Mouse (Mus musculus) duodenum, adult 2 months (tissue): ENCODE results near the gene Gins1. TPM values are rescaled to one million over a fixed set of nuclear protein-coding genes. Genes with fewer than 3 reads are reported as not detected.

Source experiments
- polyA plus RNA-seq: library from polyadenylated mRNA; depleted of rRNA; stranded (reverse); fragments of >200 nt; gene quantifications from 2 replicates; pipeline ENCODE4 v1.2.3, GENCODE M21; 2012; ENCODE audit warnings: low replicate concordance; rRNA removed

Gene Gins1
- 0.74 and 1.1 TPM in 2 replicates for polyA plus RNA-seq

DNA sequence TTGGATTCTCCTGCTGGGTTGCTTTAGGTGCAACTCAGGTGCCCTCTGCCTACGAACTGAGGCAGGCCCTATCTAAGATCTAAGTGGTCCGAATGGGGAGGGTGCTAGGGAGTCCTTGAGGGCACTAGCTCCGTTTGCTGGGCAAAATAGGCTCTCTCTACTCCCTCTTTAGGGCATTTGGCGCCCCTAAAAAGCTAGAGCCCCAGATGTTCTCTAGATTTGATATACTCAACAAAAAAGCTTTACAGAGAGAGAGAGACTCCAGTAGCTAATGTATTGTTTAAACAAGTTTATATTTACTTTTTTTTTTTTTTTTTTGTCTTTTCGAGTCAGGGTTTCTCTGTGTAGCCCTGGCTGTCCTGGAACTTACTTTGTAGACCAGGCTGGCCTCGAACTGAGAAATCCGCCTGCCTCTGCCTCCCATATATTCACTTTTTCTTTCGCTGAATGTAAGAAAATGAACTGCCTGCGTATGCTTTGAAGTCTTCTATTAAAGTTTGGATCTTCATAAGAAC lies at the start of gene Gins1:
TSS of gene Gins1 (plus strand) at position 465 of the 515 bp plus-strand sequence.

DNA sequence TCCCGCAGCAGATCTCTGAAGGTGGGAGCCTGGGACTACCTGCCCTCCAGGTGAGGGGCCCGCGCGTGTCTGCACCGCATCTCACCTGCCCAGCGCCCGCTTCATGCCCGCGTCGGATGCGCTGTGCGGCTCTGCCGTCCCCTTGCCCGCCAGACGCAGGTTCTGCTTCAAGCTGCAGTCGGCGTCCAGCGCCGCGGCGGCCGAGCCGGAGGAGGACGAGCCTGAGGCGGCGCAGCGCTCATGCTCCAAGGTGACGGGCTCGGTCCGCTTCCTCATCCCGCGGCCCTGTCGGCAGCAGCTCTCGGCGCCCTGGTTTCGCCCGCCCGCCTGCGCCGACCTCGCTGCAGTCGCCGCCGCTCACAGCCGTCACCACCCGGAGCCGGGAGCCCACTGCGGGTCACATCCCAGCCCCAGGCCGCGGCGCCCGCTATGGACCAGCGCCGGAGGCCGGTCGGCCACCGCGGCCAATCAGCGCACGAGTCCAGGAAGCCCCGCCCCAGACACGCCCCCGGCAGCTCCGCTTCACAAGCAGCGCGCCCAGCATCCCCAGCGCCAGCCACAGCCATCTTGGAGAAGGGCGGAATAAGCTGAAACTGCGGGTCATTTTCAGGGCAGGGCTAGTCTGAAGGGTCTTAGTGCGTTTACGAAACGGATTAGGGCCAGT lies 796 bp upstream of the Gins1 start, which contains the start of gene Abhd12:
TSS of gene Abhd12 (minus strand) at position 470 of the 664 bp plus-strand sequence.

Other genes starting within 250 kb of the Gins1 start
- gene Acss1, start 236.9 kb upstream of the Gins1 start, polyA plus RNA-seq = 75.3 and 174 TPM in 2 replicates
- not detected in 2 replicates for gene Vsx1, start 216.0 kb upstream of the Gins1 start, polyA plus RNA-seq
- gene Entpd6, start 156.4 kb upstream of the Gins1 start, polyA plus RNA-seq = 20.6 and 22.3 TPM in 2 replicates
- 15.2 and 21.1 TPM in 2 replicates for gene Pygb, start 118.7 kb upstream of the Gins1 start, polyA plus RNA-seq
- gene Abhd12, start 659 bp upstream of the Gins1 start, polyA plus RNA-seq = 37.9 and 106 TPM in 2 replicates
- gene Ninl, start 134.0 kb downstream of the Gins1 start, polyA plus RNA-seq = 0.20 and 1.1 TPM in 2 replicates
- gene Nanp, start 134.0 kb downstream of the Gins1 start, polyA plus RNA-seq = 0.36 and 0.89 TPM in 2 replicates
- gene Gm14151, start 186.9 kb downstream of the Gins1 start, polyA plus RNA-seq = not detected in 2 replicates
- not detected in 2 replicates for gene Gm14147, start 192.8 kb downstream of the Gins1 start, polyA plus RNA-seq